Comparison of ENCODE assay signal across 11 mouse cellular contexts in genomic region chr7:40276116-40276515, GRCm38 (mm10).
DNase-seq lines count a peak whose midpoint lies in the region; ATAC-seq lines count a peak whose summit lies in the region.
"Had no signal": no experiment of that assay in that cellular context is flagged by ENCODE, and none has a peak within 500 bp of the region (broad histone marks: within the 10 kb centered on the region; RNA-seq: fewer than 3 reads in every experiment).

No protein-coding gene starts in this region.

- peaks cover 40% of the 10 kb centered on the region for H3K27me3 ChIP-seq in midbrain, embryonic 12.5 days
- H3K27me3 ChIP-seq: liver, embryonic 15.5 days; megakaryocyte, embryonic 14.5 days had no signal

- peak; percentile 47 to 66 for DNase-seq in cerebellum, postnatal 10 days
- peak; percentile 3 for DNase-seq in adipocyte (ENCODE audit: low spot score)
- DNase-seq in fibroblast of lung, adult 2 months (ENCODE audit: low read depth) = peak; percentile 10
- no peak for DNase-seq in layer of hippocampus, postnatal 36 days
- no peak for DNase-seq in thymus, postnatal 25 days

- H3K4me3 ChIP-seq in midbrain, embryonic 12.5 days = no peak overlapping the region
- H3K4me3 ChIP-seq: liver, embryonic 15.5 days; megakaryocyte, embryonic 14.5 days had no signal

- peaks cover 12% of the 10 kb centered on the region; the same call in 1 of the 2 replicates for H3K4me1 ChIP-seq in midbrain, embryonic 12.5 days
- H3K4me1 ChIP-seq: liver, embryonic 15.5 days; megakaryocyte, embryonic 14.5 days had no signal

- H3K9me3 ChIP-seq in midbrain, embryonic 12.5 days = no peaks in the 10 kb centered on the region
- H3K9me3 ChIP-seq: liver, embryonic 15.5 days had no signal

- H3K36me3 ChIP-seq in midbrain, embryonic 12.5 days = no peaks in the 10 kb centered on the region
- H3K36me3 ChIP-seq: liver, embryonic 15.5 days had no signal

- 4% methylated on average over 5 of the region's 5 CpGs for WGBS in midbrain, embryonic 12.5 days

- no peak overlapping the region for H3K9ac ChIP-seq in midbrain, embryonic 12.5 days (replicated peaks)
- H3K9ac ChIP-seq: liver, embryonic 15.5 days had no signal

- ATAC-seq in cerebellum, adult (ENCODE audit: insufficient number of reproducible peaks, low FRiP score, low TSS enrichment) = no peak
- peak; percentile 81 for ATAC-seq in midbrain, embryonic 12.5 days (ENCODE audit: low FRiP score, low read depth)
- no peak for ATAC-seq in activated CD4-positive, CD25-positive, alpha-beta regulatory T cell, adult 4 months
- ATAC-seq: intestine, postnatal 0 days had no signal

- H3K27ac ChIP-seq in midbrain, embryonic 12.5 days (replicated peaks) = no peak overlapping the region
- H3K27ac ChIP-seq: liver, embryonic 15.5 days had no signal

- H3K4me2 ChIP-seq in midbrain, embryonic 12.5 days (replicated peaks) = no peak overlapping the region
- H3K4me2 ChIP-seq: liver, embryonic 15.5 days had no signal

Comparison
In these comparisons a context has a peak if more than half of its experiments do, and no peak if none do; other contexts are left out.
1. DNase-seq: peak in cerebellum, postnatal 10 days (2 of 2), adipocyte (single experiment) and fibroblast of lung, adult 2 months (single experiment); none in layer of hippocampus, postnatal 36 days (0 of 2) and thymus, postnatal 25 days (single experiment).